Mouse (Mus musculus) erythroblast, embryonic 14.5 days (primary cell): ENCODE results near the gene Cacna2d1. TPM values are rescaled to one million over a fixed set of nuclear protein-coding genes. Genes with fewer than 3 reads are reported as not detected.

ENCODE experiments used
- H3K27me3 ChIP-seq: 2 replicates; pipeline ENCODE4 v1.6.1; 2012; ENCODE audit warnings: inconsistent platforms; ENCODE audit not compliant: control insufficient read depth
- H3K36me3 ChIP-seq: 2 replicates; pipeline ENCODE4 v1.6.1; 2012; ENCODE audit warnings: mild to moderate bottlenecking, inconsistent platforms; ENCODE audit not compliant: control insufficient read depth
- H3K4me1 ChIP-seq: 2 replicates; pipeline ENCODE4 v1.6.1; 2012; ENCODE audit warnings: inconsistent platforms; ENCODE audit not compliant: control insufficient read depth
- H3K4me3 ChIP-seq: replicated peaks from 2 replicates; pipeline ENCODE3; 2012; ENCODE audit warnings: moderate library complexity, mild to moderate bottlenecking, inconsistent platforms
- H3K9me3 ChIP-seq: 2 replicates; pipeline ENCODE4 v1.6.1; 2012; ENCODE audit warnings: low read length, inconsistent platforms, mixed read lengths; ENCODE audit not compliant: control insufficient read depth
- GATA1 ChIP-seq: IDR thresholded peaks from 2 replicates; pipeline ENCODE4 v1.6.1; 2012; ENCODE audit warnings: low read length, inconsistent platforms, mixed read lengths
- TAL1 ChIP-seq: IDR thresholded peaks from 3 replicates; pipeline ENCODE4 v1.6.1; 2012; ENCODE audit warnings: low read length, inconsistent platforms, mixed read lengths
- polyA plus RNA-seq: library from polyadenylated mRNA; stranded (reverse); fragments of >175 nt; gene quantifications from 2 replicates; pipeline ENCODE4 v1.2.3, GENCODE M21; 2012

Gene Cacna2d1
- polyA plus RNA-seq, 1 experiment: not detected

- Histone ChIP-seq H3K4me3 (no peak overlapping the region), H3K9me3 (no peaks in the 10 kb centered on the region), H3K36me3 (no peaks in the 10 kb centered on the region), H3K27me3 (no peaks in the 10 kb centered on the region), H3K4me1 (no peaks in the 10 kb centered on the region)
- TF ChIP-seq GATA1 (no peak), TAL1 (no peak)
Measured at GRCm38 (mm10) chr5:16299631-16300030, 365.1 kb downstream of the Cacna2d1 start.

GRCm38 (mm10) chr5:16309168-16310006, 374.9 kb downstream of the Cacna2d1 start:
- Histone ChIP-seq H3K4me1 (no peaks in the 10 kb centered on the region), H3K4me3 (no peak overlapping the region), H3K36me3 (no peaks in the 10 kb centered on the region), H3K27me3 (no peaks in the 10 kb centered on the region), H3K9me3 (no peaks in the 10 kb centered on the region)
- no peak for TF ChIP-seq TAL1
- no peak for TF ChIP-seq GATA1

GRCm38 (mm10) chr5:16314242-16314641, 379.8 kb downstream of the Cacna2d1 start:
- Histone ChIP-seq H3K27me3 (no peaks in the 10 kb centered on the region), H3K9me3 (no peaks in the 10 kb centered on the region), H3K36me3 (no peaks in the 10 kb centered on the region), H3K4me3 (no peak overlapping the region), H3K4me1 (no peaks in the 10 kb centered on the region)
- TF ChIP-seq GATA1 (no peak), TAL1 (no peak)

GRCm38 (mm10) chr5:16315983-16316390, 381.5 kb downstream of the Cacna2d1 start:
- TF ChIP-seq TAL1 (no peak), GATA1 (no peak)
- H3K27me3 ChIP-seq: no peaks in the 10 kb centered on the region
- no peak overlapping the region for H3K4me3 ChIP-seq
- no peaks in the 10 kb centered on the region for H3K36me3 ChIP-seq
- no peaks in the 10 kb centered on the region for H3K4me1 ChIP-seq
- H3K9me3 ChIP-seq: no peaks in the 10 kb centered on the region

- H3K4me3 ChIP-seq: no peak overlapping the region
- no peaks in the 10 kb centered on the region for H3K9me3 ChIP-seq
- no peaks in the 10 kb centered on the region for H3K27me3 ChIP-seq
- TF ChIP-seq GATA1 (no peak), TAL1 (no peak)
- no peaks in the 10 kb centered on the region for H3K4me1 ChIP-seq
- no peaks in the 10 kb centered on the region for H3K36me3 ChIP-seq
Measured at GRCm38 (mm10) chr5:16317680-16318242, 383.3 kb downstream of the Cacna2d1 start.

GRCm38 (mm10) chr5:16326610-16327009, 392.1 kb downstream of the Cacna2d1 start:
- Histone ChIP-seq H3K27me3 (no peaks in the 10 kb centered on the region), H3K36me3 (no peaks in the 10 kb centered on the region), H3K9me3 (no peaks in the 10 kb centered on the region), H3K4me1 (no peaks in the 10 kb centered on the region), H3K4me3 (no peak overlapping the region)
- TF ChIP-seq GATA1: no peak
- no peak for TF ChIP-seq TAL1

- no peaks in the 10 kb centered on the region for H3K27me3 ChIP-seq
- no peaks in the 10 kb centered on the region for H3K36me3 ChIP-seq
- H3K9me3 ChIP-seq: no peaks in the 10 kb centered on the region
- no peak for TF ChIP-seq GATA1
- no peak for TF ChIP-seq TAL1
- H3K4me3 ChIP-seq: no peak overlapping the region
- H3K4me1 ChIP-seq: no peaks in the 10 kb centered on the region
Measured at GRCm38 (mm10) chr5:16345393-16345792, 410.9 kb downstream of the Cacna2d1 start.

GRCm38 (mm10) chr5:16355816-16356215, 421.3 kb downstream of the Cacna2d1 start:
- TF ChIP-seq TAL1 (no peak), GATA1 (no peak)
- H3K36me3 ChIP-seq: no peaks in the 10 kb centered on the region
- no peaks in the 10 kb centered on the region for H3K4me1 ChIP-seq
- no peaks in the 10 kb centered on the region for H3K9me3 ChIP-seq
- H3K27me3 ChIP-seq: no peaks in the 10 kb centered on the region
- no peak overlapping the region for H3K4me3 ChIP-seq

- TF ChIP-seq GATA1: no peak
- no peak for TF ChIP-seq TAL1
- H3K27me3 ChIP-seq: no peaks in the 10 kb centered on the region
- H3K9me3 ChIP-seq: no peaks in the 10 kb centered on the region
- no peak overlapping the region for H3K4me3 ChIP-seq
- no peaks in the 10 kb centered on the region for H3K4me1 ChIP-seq
- H3K36me3 ChIP-seq: no peaks in the 10 kb centered on the region
Measured at GRCm38 (mm10) chr5:16357709-16358108, 423.2 kb downstream of the Cacna2d1 start.

GRCm38 (mm10) chr5:16362076-16362475, 427.6 kb downstream of the Cacna2d1 start:
- Histone ChIP-seq H3K36me3 (no peaks in the 10 kb centered on the region), H3K9me3 (no peaks in the 10 kb centered on the region), H3K27me3 (no peaks in the 10 kb centered on the region)

More at GRCm38 (mm10) chr5:16362076-16362475, 427.6 kb downstream of the Cacna2d1 start:
- TF ChIP-seq TAL1 (no peak), GATA1 (no peak)
- Histone ChIP-seq H3K4me3 (no peak overlapping the region), H3K4me1 (no peaks in the 10 kb centered on the region)
